In genomic region chr4:151955791-151956190, GRCm38 (mm10) we compare ENCODE assay signal across 12 mouse cellular contexts.
"Had no signal": no experiment of that assay in that cellular context is flagged by ENCODE, and none has a peak within 500 bp of the region (broad histone marks: within the 10 kb centered on the region; RNA-seq: fewer than 3 reads in every experiment).

No protein-coding gene starts in this region.

- H3K9me3 ChIP-seq: limb, embryonic 13.5 days; midbrain, embryonic 13.5 days had no signal

- H3K9ac ChIP-seq: limb, embryonic 13.5 days; lung, embryonic 14.5 days; midbrain, embryonic 13.5 days had no signal

- H3K4me2 ChIP-seq: limb, embryonic 13.5 days; lung, embryonic 14.5 days; midbrain, embryonic 13.5 days had no signal

- H3K4me1 ChIP-seq: limb, embryonic 13.5 days; midbrain, embryonic 13.5 days had no signal

- ATAC-seq: intestine, embryonic 16.5 days; lung, postnatal 0 days; midbrain, embryonic 13.5 days; midbrain, embryonic 16.5 days had no signal

- DNase-seq: kidney, adult 18-20 months; left cerebral cortex, postnatal 4 days; lung, embryonic 14.5 days; thymus, adult 18-20 months; thymus, postnatal 36 days had no signal

- H3K27ac ChIP-seq: kidney, postnatal 0 days; limb, embryonic 13.5 days; macrophage; midbrain, embryonic 13.5 days had no signal

- H3K4me3 ChIP-seq: limb, embryonic 13.5 days; midbrain, embryonic 13.5 days had no signal

- H3K27me3 ChIP-seq: limb, embryonic 13.5 days; midbrain, embryonic 13.5 days had no signal
